ENCODE assay signal across 8 mouse cellular contexts in genomic region chr5:115319004-115319940, GRCm38 (mm10). TPM values are rescaled to one million over a fixed set of nuclear protein-coding genes. Genes with fewer than 3 reads are reported as not detected.
DNase-seq lines count a peak whose midpoint lies in the region; ATAC-seq lines count a peak whose summit lies in the region.

No protein-coding gene starts in this region.

- peak overlapping the region; percentile 78 for H3K4me2 ChIP-seq in intestine, embryonic 16.5 days (ENCODE audit: low read depth, low read length)

- DNase-seq in adrenal gland, adult 2 months: peak; percentile 90
- peak; percentile 77 for DNase-seq in embryonic facial prominence, embryonic 10.5 days (ENCODE audit: low spot score)
- peak; percentile 52 to 74 for DNase-seq in gastrocnemius, postnatal 4 days (ENCODE audit: low spot score in 2 of 2)
- peak; percentile 84 to 96 for DNase-seq in left cerebral cortex, postnatal 25 days (ENCODE audit: low spot score in 2 of 2)
- peak; percentile 82 to 85 for DNase-seq in right cerebral cortex, postnatal 36 days (ENCODE audit: low spot score in 2 of 2)
- no peak for DNase-seq in natural killer cell, adult 2 months (ENCODE audit: low spot score in 2 of 2)

- H3K27me3 ChIP-seq in embryonic facial prominence, embryonic 10.5 days (replicated peaks; ENCODE audit: low read depth, poor library complexity, severe bottlenecking): no peaks in the 10 kb centered on the region
- H3K27me3 ChIP-seq in intestine, embryonic 16.5 days (replicated peaks; ENCODE audit: control insufficient read depth, insufficient read depth, low read length): no peaks in the 10 kb centered on the region

- peak overlapping the region; percentile 57; the same call in 1 of the 2 replicates for H3K9ac ChIP-seq in intestine, embryonic 16.5 days (ENCODE audit: low read depth, low read length)

- under 1% methylated on average over 22 of the region's 22 CpGs for WGBS in embryonic facial prominence, embryonic 10.5 days
- 4% methylated on average over 22 of the region's 22 CpGs for WGBS in intestine, embryonic 16.5 days

- H3K27ac ChIP-seq in embryonic facial prominence, embryonic 10.5 days (replicated peaks): peak overlapping the region; percentile 70
- H3K27ac ChIP-seq in intestine, embryonic 16.5 days (ENCODE audit: low read length): peak overlapping the region; percentile 90

- peaks cover 38% of the 10 kb centered on the region for H3K4me1 ChIP-seq in embryonic facial prominence, embryonic 10.5 days
- peaks cover 23% of the 10 kb centered on the region for H3K4me1 ChIP-seq in intestine, embryonic 16.5 days (ENCODE audit: control insufficient read depth, insufficient read depth, low read length)

- H3K4me3 ChIP-seq in embryonic facial prominence, embryonic 10.5 days: peak overlapping the region; percentile 56
- peak overlapping the region; percentile 46 for H3K4me3 ChIP-seq in intestine, embryonic 16.5 days (ENCODE audit: low read length)

- ATAC-seq in intestine, embryonic 16.5 days: peak; percentile 86
- ATAC-seq in megakaryocyte-erythroid progenitor cell, adult 5-6 weeks (replicated peaks; ENCODE audit: low FRiP score, low TSS enrichment, poor library complexity, severe bottlenecking): peak; percentile 85

- H3K36me3 ChIP-seq in embryonic facial prominence, embryonic 10.5 days (replicated peaks): no peaks in the 10 kb centered on the region
- H3K36me3 ChIP-seq in intestine, embryonic 16.5 days (ENCODE audit: control insufficient read depth, insufficient read depth, low read length): no peaks in the 10 kb centered on the region

- intact Hi-C loops in left cerebral cortex, postnatal 25 days (cut with DNase I): loop anchor here (1.0 kb wide), 3 partner anchors 8 to 40 kb away; partner anchors contain the start of genes Coq5, Dynll1 and Srsf9

- no peaks in the 10 kb centered on the region for H3K9me3 ChIP-seq in embryonic facial prominence, embryonic 10.5 days
- no peaks in the 10 kb centered on the region for H3K9me3 ChIP-seq in intestine, embryonic 16.5 days (ENCODE audit: control insufficient read depth, low read length)

RNA-seq across cellular contexts. Expression of gene Srsf9, which starts 7.7 kb away (rescaled TPM):
- total RNA-seq in adrenal gland, adult 2 months (2021): 10 to 100 TPM; 45.8 to 70.1 TPM
- polyA plus RNA-seq in adrenal gland, adult 2 months (2012; rRNA removed): 29.1 and 40.4 TPM in 2 replicates
- polyA plus RNA-seq in embryonic facial prominence, embryonic 10.5 days (2016; fragmentation: Nextera tagmentation; extraction: Ambion mirVana): 391 and 411 TPM in 2 replicates
- total RNA-seq in gastrocnemius, postnatal 4 days (2021): 10 to 100 TPM; 38.2 to 42.8 TPM
- polyA plus RNA-seq in intestine, embryonic 16.5 days (2015; fragmentation: Nextera tagmentation; extraction: Ambion mirVana): 67.9 and 121 TPM in 2 replicates
- total RNA-seq in left cerebral cortex, postnatal 25 days (2021): 10 to 100 TPM; 71.0 to 77.6 TPM
- total RNA-seq in megakaryocyte-erythroid progenitor cell, adult 5-6 weeks (2014; fragmentation: Nextera tagmentation): 74.7 and 96.0 TPM in 2 replicates
- total RNA-seq in megakaryocyte-erythroid progenitor cell, adult 5-6 weeks (2017): 61.6 and 108 TPM in 2 replicates

RNA-seq across cellular contexts. Expression of gene Dynll1, which starts 18.5 kb away (rescaled TPM):
- 100 to 1,000 TPM; 220 to 347 TPM for total RNA-seq in adrenal gland, adult 2 months (2021)
- polyA plus RNA-seq in adrenal gland, adult 2 months (2012; rRNA removed): 38.0 and 45.1 TPM in 2 replicates
- 1,787 and 1,839 TPM in 2 replicates for polyA plus RNA-seq in embryonic facial prominence, embryonic 10.5 days (2016; fragmentation: Nextera tagmentation; extraction: Ambion mirVana)
- total RNA-seq in gastrocnemius, postnatal 4 days (2021): 100 to 1,000 TPM; 314 to 330 TPM
- polyA plus RNA-seq in intestine, embryonic 16.5 days (2015; fragmentation: Nextera tagmentation; extraction: Ambion mirVana): 1,024 and 1,116 TPM in 2 replicates
- total RNA-seq in left cerebral cortex, postnatal 25 days (2021): 100 to 1,000 TPM; 713 to 752 TPM
- total RNA-seq in megakaryocyte-erythroid progenitor cell, adult 5-6 weeks (2014; fragmentation: Nextera tagmentation): 550 and 746 TPM in 2 replicates
- total RNA-seq in megakaryocyte-erythroid progenitor cell, adult 5-6 weeks (2017): 379 and 555 TPM in 2 replicates

RNA-seq across cellular contexts. Expression of gene Gatc, which starts 21.7 kb away (rescaled TPM):
- total RNA-seq in adrenal gland, adult 2 months (2021): 10 to 100 TPM; 21.1 to 24.0 TPM
- polyA plus RNA-seq in adrenal gland, adult 2 months (2012; rRNA removed): 12.2 and 15.4 TPM in 2 replicates
- polyA plus RNA-seq in embryonic facial prominence, embryonic 10.5 days (2016; fragmentation: Nextera tagmentation; extraction: Ambion mirVana): 34.8 and 38.0 TPM in 2 replicates
- 10 to 100 TPM; 19.5 to 21.6 TPM for total RNA-seq in gastrocnemius, postnatal 4 days (2021)
- 23.4 and 23.9 TPM in 2 replicates for polyA plus RNA-seq in intestine, embryonic 16.5 days (2015; fragmentation: Nextera tagmentation; extraction: Ambion mirVana)
- total RNA-seq in left cerebral cortex, postnatal 25 days (2021): 10 to 100 TPM; 19.9 to 20.9 TPM
- total RNA-seq in megakaryocyte-erythroid progenitor cell, adult 5-6 weeks (2014; fragmentation: Nextera tagmentation): 31.0 and 41.1 TPM in 2 replicates
- total RNA-seq in megakaryocyte-erythroid progenitor cell, adult 5-6 weeks (2017): 13.6 and 18.6 TPM in 2 replicates

RNA-seq across cellular contexts. Expression of gene Triap1, which starts 21.8 kb away (rescaled TPM):
- total RNA-seq in adrenal gland, adult 2 months (2021): 10 to 100 TPM; 35.1 to 40.0 TPM
- 7.9 and 8.6 TPM in 2 replicates for polyA plus RNA-seq in adrenal gland, adult 2 months (2012; rRNA removed)
- polyA plus RNA-seq in embryonic facial prominence, embryonic 10.5 days (2016; fragmentation: Nextera tagmentation; extraction: Ambion mirVana): 54.2 and 55.7 TPM in 2 replicates
- total RNA-seq in gastrocnemius, postnatal 4 days (2021): 10 to 100 TPM; 19.7 to 22.8 TPM
- polyA plus RNA-seq in intestine, embryonic 16.5 days (2015; fragmentation: Nextera tagmentation; extraction: Ambion mirVana): 62.0 and 67.4 TPM in 2 replicates
- 10 to 100 TPM; 27.0 to 29.0 TPM for total RNA-seq in left cerebral cortex, postnatal 25 days (2021)
- total RNA-seq in megakaryocyte-erythroid progenitor cell, adult 5-6 weeks (2014; fragmentation: Nextera tagmentation): 36.8 and 45.8 TPM in 2 replicates
- 16.8 and 19.8 TPM in 2 replicates for total RNA-seq in megakaryocyte-erythroid progenitor cell, adult 5-6 weeks (2017)

RNA-seq across cellular contexts. Expression of gene Cox6a1, which starts 29.5 kb away (rescaled TPM):
- total RNA-seq in adrenal gland, adult 2 months (2021): 1,000 to 10,000 TPM; 1,468 to 1,603 TPM
- 4,255 and 4,504 TPM in 2 replicates for polyA plus RNA-seq in adrenal gland, adult 2 months (2012; rRNA removed)
- 716 and 739 TPM in 2 replicates for polyA plus RNA-seq in embryonic facial prominence, embryonic 10.5 days (2016; fragmentation: Nextera tagmentation; extraction: Ambion mirVana)
- total RNA-seq in gastrocnemius, postnatal 4 days (2021): 100 to 1,000 TPM; 236 to 243 TPM
- polyA plus RNA-seq in intestine, embryonic 16.5 days (2015; fragmentation: Nextera tagmentation; extraction: Ambion mirVana): 1,462 and 1,500 TPM in 2 replicates
- 100 to 1,000 TPM; 793 to 810 TPM for total RNA-seq in left cerebral cortex, postnatal 25 days (2021)
- total RNA-seq in megakaryocyte-erythroid progenitor cell, adult 5-6 weeks (2014; fragmentation: Nextera tagmentation): 744 and 848 TPM in 2 replicates
- 84.8 and 115 TPM in 2 replicates for total RNA-seq in megakaryocyte-erythroid progenitor cell, adult 5-6 weeks (2017)

Comparison
In these comparisons a context has a peak if more than half of its experiments do, and no peak if none do; other contexts are left out.
1. DNase-seq: peak in adrenal gland, adult 2 months (single experiment), embryonic facial prominence, embryonic 10.5 days (single experiment), gastrocnemius, postnatal 4 days (2 of 2), left cerebral cortex, postnatal 25 days (2 of 2) and right cerebral cortex, postnatal 36 days (2 of 2); none in natural killer cell, adult 2 months (0 of 2).